Mouse (Mus musculus): ENCODE measurements around the gene Tnxb. TPM values are rescaled to one million over a fixed set of nuclear protein-coding genes. Genes with fewer than 3 reads are reported as not detected.

Tnxb gene
- total and polyA plus RNA-seq, 3 experiments, result 27.3 to 28.8 (median 28.5) TPM

DNA sequence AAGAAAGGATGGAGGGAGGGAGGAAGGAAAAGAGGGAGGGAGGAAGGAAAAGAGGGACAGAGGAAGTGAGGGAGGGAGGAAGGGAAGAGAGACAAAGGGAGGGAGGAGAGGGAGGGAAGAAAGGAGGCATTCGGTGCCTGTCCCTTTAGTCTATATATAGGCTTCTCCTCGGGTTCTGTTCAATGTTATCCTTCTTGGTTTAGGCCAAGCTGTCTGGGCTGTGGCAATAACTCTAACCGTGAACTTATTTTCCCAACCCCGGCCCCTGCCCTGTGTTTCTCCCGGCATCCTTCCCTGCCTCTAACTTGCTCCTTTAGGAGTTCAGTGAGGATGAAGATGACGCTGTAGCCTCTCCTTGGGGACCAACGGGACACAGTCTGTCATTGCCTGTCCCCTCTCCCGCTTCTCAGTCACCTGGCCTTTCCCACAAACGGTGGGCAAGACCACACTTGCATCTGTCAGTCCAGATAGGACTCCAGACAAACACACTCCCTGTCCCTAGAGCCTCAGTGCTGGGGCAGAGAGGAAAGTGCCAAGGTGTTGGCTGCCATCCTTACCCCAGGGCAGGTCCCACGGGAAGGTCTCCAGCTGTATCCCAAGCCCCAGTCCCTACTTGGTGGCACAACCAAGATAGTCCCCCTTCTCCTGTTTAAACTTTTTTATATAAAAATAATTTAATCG, 4.3 kb downstream of the Tnxb start:
- Histone ChIP-seq H3K9ac (ENCODE audit: low read depth, low read length) (no peak overlapping the region), H3K79me2 (replicated peaks; ENCODE audit: control insufficient read depth, insufficient read depth, low read length) (no peaks in the 10 kb centered on the region), H3K27me3 (ENCODE audit: control insufficient read depth, insufficient read depth, low read length) (peaks cover 18% of the 10 kb centered on the region), H3K27ac (no peak overlapping the region), H3K4me1 (ENCODE audit: control insufficient read depth, insufficient read depth, low read length) (peaks cover 2% of the 10 kb centered on the region; the same call in 1 of the 2 replicates), H3K4me3 (no peak overlapping the region), H3K36me3 (ENCODE audit: control insufficient read depth, insufficient read depth, low read length) (no peaks in the 10 kb centered on the region)
- DNase-seq, result no peak
- intact Hi-C loops (cut with DNase I), result no loop called here
- TF ChIP-seq EP300 (IDR thresholded peaks at IDR 0.05; ENCODE audit: insufficient read depth, low read depth, low read length) (no peak), POLR2A (IDR thresholded peaks at IDR 0.05; ENCODE audit: insufficient read depth, low read depth, low read length) (no peak), CTCF (IDR thresholded peaks at IDR 0.05) (no peak)
- 46% methylated on average over 11 of the region's 11 CpGs for WGBS

DNA sequence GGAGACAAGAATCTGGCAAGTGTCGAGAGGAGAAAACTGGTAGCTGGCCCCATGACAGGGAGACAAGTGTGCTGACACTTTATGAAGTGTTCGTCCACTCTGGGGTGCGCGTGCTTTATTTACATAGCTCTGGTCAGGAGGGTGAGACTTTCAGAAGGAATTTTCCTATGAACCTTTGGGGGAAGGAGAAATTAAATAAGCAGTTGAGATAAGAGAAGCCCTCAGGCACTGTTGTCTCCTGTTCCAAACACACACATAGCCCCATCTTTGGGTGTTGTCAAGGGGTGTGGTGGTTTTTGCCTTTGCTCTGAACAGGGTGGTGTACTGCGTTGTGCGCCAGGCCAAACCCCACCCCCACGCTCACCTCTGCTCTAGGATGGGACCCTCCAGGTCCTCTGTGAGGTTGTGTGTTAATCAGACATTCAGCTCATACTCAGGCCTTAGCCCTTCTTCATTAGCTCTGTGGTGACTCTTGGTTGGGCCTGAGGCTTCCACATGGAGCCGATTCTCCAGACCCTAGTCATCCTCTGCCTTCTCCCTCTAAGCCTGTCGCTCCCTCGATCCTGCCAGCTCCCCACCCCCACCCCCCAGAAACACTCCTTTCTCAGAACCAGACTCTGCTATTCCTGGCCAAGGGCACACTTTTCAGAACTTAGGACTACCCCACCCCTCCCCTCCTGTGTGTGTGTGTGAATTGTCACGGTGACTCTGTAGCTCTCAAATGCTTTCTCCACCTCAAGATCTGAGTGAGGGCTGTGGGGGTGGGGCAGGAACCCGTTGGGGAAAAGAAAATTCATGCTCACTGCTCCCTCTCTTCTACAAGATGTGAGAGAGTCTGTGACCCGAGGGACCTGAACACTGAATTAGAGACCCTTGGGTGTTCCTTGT, 5.1 kb downstream of the Tnxb start:
- Histone ChIP-seq H3K4me3 (no peak overlapping the region), H3K9ac (ENCODE audit: low read depth, low read length) (no peak overlapping the region), H3K27ac (no peak overlapping the region), H3K79me2 (replicated peaks; ENCODE audit: control insufficient read depth, insufficient read depth, low read length) (no peaks in the 10 kb centered on the region), H3K4me1 (ENCODE audit: control insufficient read depth, insufficient read depth, low read length) (peaks cover 2% of the 10 kb centered on the region; the same call in 1 of the 2 replicates), H3K27me3 (ENCODE audit: control insufficient read depth, insufficient read depth, low read length) (peaks cover 18% of the 10 kb centered on the region), H3K36me3 (ENCODE audit: control insufficient read depth, insufficient read depth, low read length) (no peaks in the 10 kb centered on the region)
- no peak for DNase-seq
- TF ChIP-seq EP300 (IDR thresholded peaks at IDR 0.05; ENCODE audit: insufficient read depth, low read depth, low read length) (no peak), CTCF (IDR thresholded peaks at IDR 0.05) (no peak), POLR2A (IDR thresholded peaks at IDR 0.05; ENCODE audit: insufficient read depth, low read depth, low read length) (no peak)
- intact Hi-C loops (cut with DNase I), result no loop called here
- 53% methylated on average over 13 of the region's 13 CpGs for WGBS

DNA sequence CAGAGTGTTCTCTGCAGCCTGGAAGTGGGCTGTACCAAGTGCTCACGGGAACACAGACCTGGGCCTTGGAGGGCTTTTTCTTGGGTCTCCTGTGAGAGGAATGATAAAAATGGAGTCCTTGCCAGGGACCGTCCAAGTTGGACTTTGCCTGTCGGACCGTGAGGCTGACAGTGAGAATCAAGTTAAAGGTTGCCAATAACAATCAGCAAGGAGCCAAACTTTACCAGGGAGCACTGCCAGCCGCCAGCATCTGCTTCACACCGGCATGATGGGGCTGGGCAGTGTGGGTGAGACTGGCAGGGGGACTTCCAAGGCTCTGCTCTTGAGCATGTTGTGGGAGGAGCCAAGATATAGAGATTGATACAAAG, 5.7 kb downstream of the Tnxb start:
- H3K4me3 ChIP-seq, result no peak overlapping the region
- peaks cover 5% of the 10 kb centered on the region for H3K4me1 ChIP-seq (ENCODE audit: control insufficient read depth, insufficient read depth, low read length)
- H3K9ac ChIP-seq (ENCODE audit: low read depth, low read length), result no peak overlapping the region
- TF ChIP-seq CTCF (IDR thresholded peaks at IDR 0.05) (no peak), EP300 (IDR thresholded peaks at IDR 0.05; ENCODE audit: insufficient read depth, low read depth, low read length) (no peak), POLR2A (IDR thresholded peaks at IDR 0.05; ENCODE audit: insufficient read depth, low read depth, low read length) (no peak)
- no peaks in the 10 kb centered on the region for H3K36me3 ChIP-seq (ENCODE audit: control insufficient read depth, insufficient read depth, low read length)
- H3K27me3 ChIP-seq (ENCODE audit: control insufficient read depth, insufficient read depth, low read length), result peaks cover 16% of the 10 kb centered on the region
- 47% methylated on average over 6 of the region's 6 CpGs for WGBS
- DNase-seq, result no peak
- no peak overlapping the region for H3K27ac ChIP-seq
- intact Hi-C loops (cut with DNase I), result no loop called here
- no peaks in the 10 kb centered on the region for H3K79me2 ChIP-seq (replicated peaks; ENCODE audit: control insufficient read depth, insufficient read depth, low read length)

DNA sequence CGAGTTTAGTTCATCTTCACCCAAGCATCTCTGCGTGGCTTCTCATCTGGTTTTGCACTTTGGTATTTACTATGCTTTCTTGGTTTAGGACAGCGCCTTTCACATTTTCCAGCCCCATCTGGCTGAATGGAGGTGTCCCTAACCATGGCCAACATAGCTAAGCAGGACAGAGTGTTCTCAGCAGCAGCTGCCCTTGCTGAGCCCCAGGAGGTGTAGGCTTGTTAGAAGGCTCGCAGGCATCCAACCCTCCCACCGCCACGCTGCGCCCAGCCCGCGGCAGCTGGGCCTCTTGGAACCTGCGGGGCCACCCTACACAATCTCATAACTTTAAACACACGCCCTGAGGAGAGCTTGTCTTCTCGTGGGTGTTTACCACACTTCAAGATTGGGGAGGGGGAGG, 6.3 kb downstream of the Tnxb start:
- H3K4me3 ChIP-seq, result no peak overlapping the region
- H3K27me3 ChIP-seq (ENCODE audit: control insufficient read depth, insufficient read depth, low read length), result peaks cover 10% of the 10 kb centered on the region
- DNase-seq, result no peak
- WGBS, result 69% methylated on average over 12 of the region's 12 CpGs
- H3K36me3 ChIP-seq (ENCODE audit: control insufficient read depth, insufficient read depth, low read length), result no peaks in the 10 kb centered on the region
- H3K79me2 ChIP-seq (replicated peaks; ENCODE audit: control insufficient read depth, insufficient read depth, low read length), result no peaks in the 10 kb centered on the region
- no peak overlapping the region for H3K27ac ChIP-seq
- intact Hi-C loops (cut with DNase I), result no loop called here
- no peak overlapping the region for H3K9ac ChIP-seq (ENCODE audit: low read depth, low read length)
- peaks cover 7% of the 10 kb centered on the region for H3K4me1 ChIP-seq (ENCODE audit: control insufficient read depth, insufficient read depth, low read length)
- no peak for TF ChIP-seq CTCF (IDR thresholded peaks at IDR 0.05)
- TF ChIP-seq POLR2A (IDR thresholded peaks at IDR 0.05; ENCODE audit: insufficient read depth, low read depth, low read length), result no peak
- TF ChIP-seq EP300 (IDR thresholded peaks at IDR 0.05; ENCODE audit: insufficient read depth, low read depth, low read length), result no peak

- TF ChIP-seq CTCF (IDR thresholded peaks at IDR 0.05) (no peak), EP300 (IDR thresholded peaks at IDR 0.05; ENCODE audit: insufficient read depth, low read depth, low read length) (no peak), POLR2A (IDR thresholded peaks at IDR 0.05; ENCODE audit: insufficient read depth, low read depth, low read length) (no peak)
- DNase-seq, result no peak
- 87% methylated on average over 26 of the region's 26 CpGs for WGBS
- no peak overlapping the region for H3K9ac ChIP-seq (ENCODE audit: low read depth, low read length)
- no peaks in the 10 kb centered on the region for H3K36me3 ChIP-seq (ENCODE audit: control insufficient read depth, insufficient read depth, low read length)
- H3K27me3 ChIP-seq (ENCODE audit: control insufficient read depth, insufficient read depth, low read length), result no peaks in the 10 kb centered on the region
- no peak overlapping the region for H3K27ac ChIP-seq
- no peaks in the 10 kb centered on the region for H3K79me2 ChIP-seq (replicated peaks; ENCODE audit: control insufficient read depth, insufficient read depth, low read length)
- H3K4me3 ChIP-seq, result no peak overlapping the region
- peaks cover 27% of the 10 kb centered on the region for H3K4me1 ChIP-seq (ENCODE audit: control insufficient read depth, insufficient read depth, low read length)
- intact Hi-C loops (cut with DNase I), result loop anchor here (2.0 kb wide), 1 partner anchor 25 kb away; no protein-coding TSS in a partner anchor
Measured at GRCm38 (mm10) chr17:34680191-34680590, 9.9 kb downstream of the Tnxb start.

Data from heart, adult 2 months (tissue).